Mouse (Mus musculus) liver, adult 2 months (tissue): ENCODE data around the gene Irf2bp2. TPM values are rescaled to one million over a fixed set of nuclear protein-coding genes. Genes with fewer than 3 reads are reported as not detected.
A peak's percentile ranks its signal among the peaks of the same experiment; 100 is the strongest.

Experiments
- DNase-seq: peaks from one replicate; pipeline ENCODE4 v3.0.0-alpha.2; 2011; ENCODE audit warnings: low read depth, low spot score; ENCODE audit errors: extremely low read depth
- H3K27ac ChIP-seq: fragments of 200-500 bp; replicated peaks from 2 replicates; pipeline ENCODE4 v1.5.1; 2012; ENCODE audit warnings: low read depth, mild to moderate bottlenecking, control low read depth, inconsistent platforms, low read length; ENCODE audit not compliant: insufficient read depth
- H3K27me3 ChIP-seq: fragments of 200-500 bp; 2 replicates; pipeline ENCODE4 v1.6.1; 2012; ENCODE audit warnings: mild to moderate bottlenecking, moderate library complexity, low read length, inconsistent platforms; ENCODE audit not compliant: control insufficient read depth, insufficient read depth
- H3K36me3 ChIP-seq: fragments of 200-500 bp; 2 replicates; pipeline ENCODE4 v1.6.1; 2012; ENCODE audit warnings: low read length, inconsistent platforms; ENCODE audit not compliant: control insufficient read depth, insufficient read depth
- H3K4me1 ChIP-seq: fragments of 200-500 bp; 2 replicates; pipeline ENCODE4 v1.6.1; 2011; ENCODE audit warnings: low read length; ENCODE audit not compliant: control insufficient read depth, insufficient read depth
- H3K4me3 ChIP-seq: fragments of 200-500 bp; 2 replicates; pipeline ENCODE4 v1.5.1; 2011; ENCODE audit warnings: low read depth, mild to moderate bottlenecking, control low read depth, low read length, moderate library complexity; ENCODE audit not compliant: insufficient read depth
- H3K79me2 ChIP-seq: fragments of 200-500 bp; 2 replicates; pipeline ENCODE4 v1.6.1; 2012; ENCODE audit warnings: inconsistent platforms, mild to moderate bottlenecking, low read length, moderate library complexity; ENCODE audit not compliant: control insufficient read depth, insufficient read depth
- H3K9ac ChIP-seq: fragments of 200-500 bp; 2 replicates; pipeline ENCODE4 v1.6.1; 2012; ENCODE audit warnings: low read depth, mild to moderate bottlenecking, control low read depth, inconsistent platforms, low read length
- CTCF ChIP-seq: fragments of 200-500 bp; IDR thresholded peaks from 2 replicates; pipeline ENCODE4 v1.5.1; 2011; ENCODE audit warnings: low read depth, low read length, control low read depth
- POLR2A ChIP-seq: fragments of 200-500 bp; IDR thresholded peaks from 2 replicates; pipeline ENCODE4 v1.6.1; 2011; ENCODE audit warnings: low read length, control low read depth; ENCODE audit not compliant: insufficient read depth; ENCODE audit errors: extremely low read depth
- WGBS: fragments of 180-500 bp; shearing (Covaris S2); methylation state at CpG from one replicate; pipeline ENCODE4 v1.1.7; 2018; 5-methylcytosine and 5-hydroxymethylcytosine counted together
- polyA plus RNA-seq: library from polyadenylated mRNA; depleted of rRNA; stranded (reverse); fragments of >200 nt; gene quantifications from 2 replicates; pipeline ENCODE4 v1.2.3, GENCODE M21; 2012
- total RNA-seq: library from RNA; depleted of rRNA; stranded (reverse); fragments of >200 nt; gene quantifications from 2 replicates; pipeline ENCODE4 v1.2.3, GENCODE M21; 2014

Gene Irf2bp2
- total and polyA plus RNA-seq, 2 experiments: 20.3 to 26.3 TPM

DNA sequence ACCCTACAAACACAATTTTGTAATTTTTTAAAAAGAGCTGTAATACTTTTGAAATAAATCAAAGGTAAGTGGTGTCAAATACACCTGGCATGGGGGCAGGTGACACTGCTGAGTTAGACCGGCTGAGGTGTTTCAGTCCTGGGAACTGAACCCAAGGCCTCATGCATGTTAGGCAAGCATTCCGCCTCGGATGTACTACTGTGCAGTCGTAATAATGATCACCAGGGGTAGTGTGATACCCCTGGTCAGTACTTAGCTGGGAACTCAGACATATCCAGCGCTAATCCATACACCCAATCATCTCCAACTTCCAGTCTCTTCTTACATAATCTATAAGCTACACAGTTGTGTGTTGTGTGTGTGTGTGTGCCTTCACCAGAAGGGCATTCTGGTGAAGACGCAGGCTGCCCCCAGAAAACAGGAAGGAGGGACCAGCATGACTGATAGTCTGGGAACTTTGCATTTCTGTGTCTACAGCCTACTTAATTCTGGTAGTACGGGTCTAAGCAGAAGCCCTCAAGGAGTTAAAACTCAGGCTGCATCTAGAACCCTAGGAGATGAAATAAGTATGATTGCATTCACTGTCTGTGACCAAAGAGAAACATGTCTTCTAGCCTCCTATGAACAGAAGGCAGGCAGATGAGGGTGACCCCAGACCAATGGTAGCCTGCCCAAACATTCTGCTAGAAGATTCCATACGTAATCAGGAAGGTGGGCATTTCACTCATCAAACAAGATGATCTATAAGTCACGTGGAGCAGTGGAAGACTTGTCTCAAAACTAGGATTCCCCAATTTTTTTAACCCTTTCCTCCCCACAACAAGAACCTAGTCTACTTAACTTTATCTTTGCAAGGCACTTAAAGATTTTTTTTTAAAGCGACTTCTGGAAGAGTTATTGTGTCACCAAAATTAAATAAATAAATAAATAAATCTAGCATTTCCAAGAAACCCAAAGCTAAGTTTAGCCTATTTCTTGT, 6.9 kb downstream of the Irf2bp2 start:
- TF ChIP-seq CTCF (no peak), POLR2A (no peak)
- no peak overlapping the region for H3K9ac ChIP-seq
- no peak for DNase-seq
- peaks cover 15% of the 10 kb centered on the region for H3K36me3 ChIP-seq
- peaks cover 13% of the 10 kb centered on the region; the same call in 1 of the 2 replicates for H3K79me2 ChIP-seq
- 49% methylated on average over 10 of the region's 10 CpGs for WGBS
- no peaks in the 10 kb centered on the region for H3K27me3 ChIP-seq
- H3K27ac ChIP-seq: peak overlapping the region; percentile 20; the same call in 1 of the 2 replicates
- H3K4me3 ChIP-seq: no peak overlapping the region
- H3K4me1 ChIP-seq: peaks cover 19% of the 10 kb centered on the region

DNA sequence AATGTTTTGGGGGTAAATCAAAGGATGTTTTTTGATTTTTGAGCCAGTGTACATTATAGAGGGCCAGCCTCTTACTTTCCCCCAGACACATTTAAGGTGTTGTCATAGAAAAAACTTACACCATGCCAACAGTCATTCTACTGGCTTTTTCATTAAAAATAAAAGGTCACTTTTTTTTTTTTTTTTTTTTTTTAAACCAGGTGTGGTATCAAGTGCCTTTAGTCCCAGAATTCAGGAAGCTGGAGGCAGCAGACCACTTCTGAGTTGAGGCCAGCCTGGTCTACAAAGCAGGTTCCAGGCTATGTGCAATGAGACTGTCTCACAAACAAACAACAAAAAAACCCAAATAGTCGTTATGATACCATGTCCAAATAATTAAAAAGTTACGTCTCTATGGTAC, 7.7 kb downstream of the Irf2bp2 start:
- H3K4me1 ChIP-seq: peaks cover 19% of the 10 kb centered on the region
- TF ChIP-seq POLR2A (no peak), CTCF (no peak)
- DNase-seq: no peak
- H3K36me3 ChIP-seq: peaks cover 11% of the 10 kb centered on the region
- WGBS: 66% methylated on average over 2 of the region's 2 CpGs
- H3K27me3 ChIP-seq: no peaks in the 10 kb centered on the region
- peaks cover 5% of the 10 kb centered on the region; the same call in 1 of the 2 replicates for H3K79me2 ChIP-seq
- H3K9ac ChIP-seq: no peak overlapping the region
- no peak overlapping the region for H3K4me3 ChIP-seq
- no peak overlapping the region for H3K27ac ChIP-seq

DNA sequence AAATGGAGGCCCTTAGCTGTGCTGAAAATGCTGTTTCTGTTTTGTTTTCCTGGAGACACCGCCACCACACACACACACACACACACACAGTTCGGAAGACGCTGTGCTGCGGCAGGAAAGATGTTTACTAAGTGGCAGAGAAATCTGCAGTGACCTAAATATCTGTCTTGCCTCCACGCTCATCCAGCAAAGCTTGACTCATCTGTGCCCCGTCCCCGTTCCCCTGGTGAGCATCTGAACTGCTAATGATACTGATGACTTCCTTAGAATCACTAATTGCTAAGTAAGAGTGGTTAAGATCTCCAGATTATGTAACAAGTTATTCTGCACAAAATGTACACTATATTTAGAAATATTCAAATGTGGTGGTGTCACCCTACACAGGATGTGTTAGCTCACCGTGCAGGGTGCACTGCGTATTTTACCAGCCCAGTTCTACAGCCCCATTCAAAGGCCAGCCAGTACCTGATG, 8.2 kb downstream of the Irf2bp2 start:
- Histone ChIP-seq H3K4me1 (peaks cover 19% of the 10 kb centered on the region), H3K27me3 (no peaks in the 10 kb centered on the region), H3K4me3 (no peak overlapping the region), H3K9ac (no peak overlapping the region), H3K79me2 (peaks cover 3% of the 10 kb centered on the region; the same call in 1 of the 2 replicates), H3K36me3 (peaks cover 8% of the 10 kb centered on the region), H3K27ac (peak overlapping the region; percentile 39)
- TF ChIP-seq POLR2A (no peak), CTCF (no peak)
- 46% methylated on average over 9 of the region's 9 CpGs for WGBS
- peak; percentile 40 for DNase-seq

DNA sequence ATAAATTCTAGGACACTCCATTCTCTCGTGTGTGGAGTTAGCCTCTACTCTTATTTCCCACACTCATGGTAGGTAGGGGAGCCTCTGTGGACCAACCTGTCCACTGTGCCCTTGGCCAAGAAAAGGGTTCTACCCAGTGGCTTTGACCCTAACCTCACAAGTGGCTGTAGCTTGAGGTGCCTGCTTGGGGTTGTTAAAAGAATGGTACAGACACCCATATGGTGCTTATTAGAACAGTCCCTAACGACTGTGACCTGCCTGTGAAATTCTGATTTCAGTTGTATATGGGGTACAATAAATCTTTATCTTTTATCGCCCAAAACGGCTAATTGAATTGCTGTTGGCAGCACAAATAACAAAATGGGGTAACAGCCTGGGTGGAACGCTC, 8.9 kb downstream of the Irf2bp2 start:
- Histone ChIP-seq H3K9ac (no peak overlapping the region), H3K79me2 (peaks cover under 1% of the 10 kb centered on the region; the same call in 1 of the 2 replicates), H3K27me3 (no peaks in the 10 kb centered on the region), H3K27ac (peak overlapping the region; percentile 94), H3K36me3 (peaks cover 6% of the 10 kb centered on the region), H3K4me1 (peaks cover 19% of the 10 kb centered on the region), H3K4me3 (no peak overlapping the region)
- TF ChIP-seq POLR2A (no peak), CTCF (no peak)
- 38% methylated on average over 5 of the region's 5 CpGs for WGBS
- DNase-seq: no peak

DNA sequence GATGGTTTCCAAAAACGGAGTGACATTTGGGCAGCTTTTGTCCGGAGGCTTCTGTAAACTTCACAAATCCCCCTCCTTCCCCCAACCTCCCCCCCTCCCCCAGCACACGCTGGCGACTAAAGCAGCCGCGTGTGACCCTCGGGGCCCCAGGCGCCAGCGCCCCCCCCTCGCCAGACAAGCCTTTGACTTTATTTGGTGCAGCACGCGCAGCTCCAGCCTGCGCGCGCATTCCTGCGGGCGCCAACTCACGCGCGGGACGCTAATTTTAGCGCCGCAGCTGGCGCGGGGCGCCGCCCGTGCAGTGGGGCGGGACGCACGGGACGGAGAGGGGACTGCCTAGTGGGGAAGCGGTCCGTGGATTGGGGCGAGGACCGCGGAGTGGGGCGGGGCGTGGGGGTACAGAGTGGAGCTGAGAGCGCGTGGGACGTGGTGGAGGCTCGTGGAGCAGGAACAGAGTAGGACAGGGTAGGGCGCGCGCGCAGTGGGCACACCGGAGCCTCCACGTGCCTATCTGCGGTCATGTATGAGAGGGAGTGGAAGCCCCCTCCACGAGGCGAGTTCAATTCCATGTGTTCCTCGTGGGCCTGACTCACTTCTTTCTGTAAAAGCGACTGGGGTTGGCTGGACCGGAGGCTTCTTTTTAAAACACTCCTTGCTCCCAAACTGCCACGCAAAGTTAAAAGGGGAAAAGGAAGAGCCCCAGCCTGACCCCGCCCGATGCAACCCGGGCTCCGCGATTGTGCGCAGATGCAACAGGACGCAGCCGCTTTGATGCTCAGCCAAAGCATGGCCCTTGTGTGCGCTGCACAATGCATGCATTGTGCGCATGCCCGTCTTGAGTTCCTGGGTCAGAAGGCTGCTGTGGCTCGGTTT, 9.6 kb downstream of the Irf2bp2 start:
- H3K79me2 ChIP-seq: no peaks in the 10 kb centered on the region; the same call in 1 of the 2 replicates
- H3K36me3 ChIP-seq: peaks cover 6% of the 10 kb centered on the region
- peak overlapping the region; percentile 74 for H3K4me3 ChIP-seq
- TF ChIP-seq POLR2A (no peak), CTCF (no peak)
- peak; percentile 74 for DNase-seq
- H3K9ac ChIP-seq: peak overlapping the region; percentile 97
- H3K27ac ChIP-seq: peak overlapping the region; percentile 94
- no peaks in the 10 kb centered on the region for H3K27me3 ChIP-seq
- WGBS: 2% methylated on average over 67 of the region's 68 CpGs
- peaks cover 19% of the 10 kb centered on the region for H3K4me1 ChIP-seq
